Mouse (Mus musculus) bone marrow, adult 2 months (tissue): Measurements from ENCODE around the gene Pdgfa.

Source experiments
- CTCF ChIP-seq: fragments of 200-500 bp; IDR thresholded peaks from 2 replicates; pipeline ENCODE4 v1.5.1; 2011; ENCODE audit warnings: low read length, control low read depth; ENCODE audit not compliant: control insufficient read depth, insufficient read depth
- POLR2A ChIP-seq: fragments of 200-500 bp; IDR thresholded peaks from 2 replicates; pipeline ENCODE4 v1.6.1; 2011; ENCODE audit warnings: low read depth, mild to moderate bottlenecking, control low read depth, low read length, borderline replicate concordance; ENCODE audit not compliant: control insufficient read depth

- TF ChIP-seq CTCF (no peak), POLR2A (no peak)
Measured at GRCm38 (mm10) chr5:139015097-139015496, 17.9 kb upstream of the Pdgfa start.
